Mouse (Mus musculus) gastrocnemius, adult 8-10 months (tissue): Measurements from ENCODE around the gene Prr12. TPM values are rescaled to one million over a fixed set of nuclear protein-coding genes. Genes with fewer than 3 reads are reported as not detected.

Source experiments
- DNase-seq, 2 experiments: peaks; one replicate each; pipeline ENCODE4 v3.0.0; 2022; ENCODE audit warnings: low spot score in 2 of 2
- total RNA-seq, 4 experiments: library from RNA; stranded (reverse); gene quantifications; 2 replicates each; pipeline ENCODE4 v1.2.4; 2022

Gene Prr12
- total RNA-seq, 4 experiments from 2014 or later, result 15.3 to 17.5 (median 15.9) TPM

- no peak for DNase-seq
Observed at GRCm38 (mm10) chr7:45077829-45078228, 25.1 kb upstream of the Prr12 start.

GRCm38 (mm10) chr7:45077322-45077721 is 24.6 kb upstream of the Prr12 start:
- DNase-seq, result no peak

- no peak for DNase-seq
Observed at GRCm38 (mm10) chr7:45076501-45076900, 23.8 kb upstream of the Prr12 start.

- peak; percentile 43 to 63 for DNase-seq
Observed at GRCm38 (mm10) chr7:45075405-45075804, 22.7 kb upstream of the Prr12 start.

GRCm38 (mm10) chr7:45073949-45074348 is 21.3 kb upstream of the Prr12 start:
- DNase-seq, result no peak

- no peak for DNase-seq
Observed at GRCm38 (mm10) chr7:45073171-45073707, 20.6 kb upstream of the Prr12 start.

- DNase-seq, result no peak
Observed at GRCm38 (mm10) chr7:45072230-45072629, 19.5 kb upstream of the Prr12 start.

GRCm38 (mm10) chr7:45069671-45070070 is 17.0 kb upstream of the Prr12 start:
- DNase-seq, result no peak

GRCm38 (mm10) chr7:45068000-45068318 is 15.3 kb upstream of the Prr12 start:
- DNase-seq, result peak in 1 of 2 experiments; percentile 36

GRCm38 (mm10) chr7:45067190-45067999 is 14.7 kb upstream of the Prr12 start:
- DNase-seq, result no peak

GRCm38 (mm10) chr7:45062239-45062835 is 9.7 kb upstream of the Prr12 start, which contains the start of the genes Nosip and Prrg2:
TSS of gene Nosip (plus strand) at chr7:45062429.
TSS of gene Prrg2 (minus strand) at chr7:45062677.
- peak; percentile 92 to 93 for DNase-seq

- no peak for DNase-seq
Observed at GRCm38 (mm10) chr7:45061532-45062075, 8.9 kb upstream of the Prr12 start.

- DNase-seq, result no peak
Observed at GRCm38 (mm10) chr7:45060632-45061122, 8.0 kb upstream of the Prr12 start.

GRCm38 (mm10) chr7:45058607-45059571 is 6.2 kb upstream of the Prr12 start:
- no peak for DNase-seq

- DNase-seq, result no peak
Observed at GRCm38 (mm10) chr7:45056972-45057348, 4.3 kb upstream of the Prr12 start.

GRCm38 (mm10) chr7:45056329-45056971 is 3.8 kb upstream of the Prr12 start:
- DNase-seq, result no peak

GRCm38 (mm10) chr7:45053931-45054510 is 1.3 kb upstream of the Prr12 start:
- peak; percentile 92 to 96 for DNase-seq

GRCm38 (mm10) chr7:45053117-45053930 is 643 bp upstream of the Prr12 start:
- peak; percentile 66 to 74 for DNase-seq

- DNase-seq, result no peak
Observed at GRCm38 (mm10) chr7:45052181-45052861, 360 bp downstream of the Prr12 start.
